Mouse (Mus musculus): ENCODE results near the gene Dxo. TPM values are rescaled to one million over a fixed set of nuclear protein-coding genes. Genes with fewer than 3 reads are reported as not detected.
"Not testable (repeated sequence)": the region's sequence is repeated elsewhere in the genome, so short reads cannot be mapped to it uniquely, and the experiment has no call there.

Gene Dxo
- polyA plus RNA-seq (2012; fragmentation: generic; extraction: Trizol): 25.7 TPM

DNA sequence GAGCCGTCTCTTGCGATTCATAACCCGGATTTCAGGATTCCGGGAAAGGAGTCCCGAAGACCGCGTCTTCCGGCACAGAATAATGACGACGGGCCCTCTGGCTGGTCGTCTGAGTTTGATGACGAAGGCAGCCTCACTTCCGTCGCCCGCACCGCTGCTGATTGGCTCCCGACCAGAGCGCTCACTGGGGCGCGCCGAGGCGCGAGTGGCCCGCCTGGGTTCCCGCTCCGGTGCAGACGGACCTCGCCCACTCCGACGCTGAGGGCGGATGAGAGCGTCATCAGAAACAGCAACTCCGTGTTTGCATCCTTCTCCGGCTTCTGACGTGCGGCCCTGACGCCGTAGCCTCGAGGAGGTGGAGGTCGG is at the start of gene Dxo, which contains the start of gene Stk19:
Gene Dxo, plus strand, starts transcription at position 164 of the 366 bp plus-strand sequence.
Gene Stk19, minus strand, starts transcription at position 90 of the 366 bp plus-strand sequence.
- no peaks in the 10 kb centered on the region for H3K27me3 ChIP-seq (ENCODE audit: control insufficient read depth, insufficient read depth, insufficient read length)
- TF ChIP-seq POLR2AphosphoS2 (IDR thresholded peaks at IDR 0.05; ENCODE audit: insufficient read length, low read depth) (peak; percentile 92), MAX (IDR thresholded peaks at IDR 0.05; ENCODE audit: low read depth) (no peak), POLR2A (IDR thresholded peaks at IDR 0.05; ENCODE audit: insufficient read length, low read depth) (peak; percentile 92), TCF3 (IDR thresholded peaks at IDR 0.05; ENCODE audit: insufficient read length, low read depth) (no peak), SRF (IDR thresholded peaks at IDR 0.05; ENCODE audit: control insufficient read depth, insufficient read length, low read depth) (peak; percentile 83), E2F4 (IDR thresholded peaks at IDR 0.05; ENCODE audit: insufficient read depth) (peak; percentile 75)
- H3K4me2 ChIP-seq (ENCODE audit: low read depth): peak within 1 kb of the TSS; percentile 95
- peaks cover 3% of the 10 kb centered on the region for H3K36me3 ChIP-seq (ENCODE audit: control insufficient read depth, insufficient read depth)
- H3ac ChIP-seq (ENCODE audit: control insufficient read depth, insufficient read length): peak within 1 kb of the TSS; percentile 12
- H3K4me3 ChIP-seq: peak within 1 kb of the TSS; percentile 96
- peaks cover 33% of the 10 kb centered on the region for H3K79me2 ChIP-seq (ENCODE audit: control insufficient read depth, insufficient read depth)

DNA sequence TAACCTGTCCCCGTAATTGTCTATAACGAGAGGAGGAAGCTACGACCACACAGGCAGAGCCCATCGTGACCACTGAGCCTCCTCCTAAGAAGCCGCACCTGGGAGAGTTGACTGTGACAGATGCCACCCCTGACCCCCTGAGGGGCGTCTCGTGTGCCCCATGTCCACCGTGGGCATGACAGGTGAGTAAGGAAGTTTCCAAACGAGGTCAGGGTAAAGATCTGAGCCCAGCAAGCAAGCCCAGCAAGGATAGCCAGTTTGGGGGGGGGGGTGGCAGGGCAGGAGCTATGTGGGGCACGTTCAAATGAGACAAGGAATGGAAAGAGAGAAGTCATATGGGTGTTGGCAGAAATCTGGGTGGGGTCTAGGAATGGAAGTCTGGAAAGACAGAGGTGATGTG is 41.8 kb upstream of the Dxo start:
- no peak overlapping the region for H3ac ChIP-seq (ENCODE audit: control insufficient read depth, insufficient read length)
- no peaks in the 10 kb centered on the region for H3K79me2 ChIP-seq (ENCODE audit: control insufficient read depth, insufficient read depth)
- no peak overlapping the region for H3K4me2 ChIP-seq (ENCODE audit: low read depth)
- TF ChIP-seq POLR2A (IDR thresholded peaks at IDR 0.05; ENCODE audit: insufficient read length, low read depth): no peak
- TF ChIP-seq CEBPB (IDR thresholded peaks at IDR 0.05; ENCODE audit: insufficient read depth, poor library complexity, severe bottlenecking): no peak
- no peak for TF ChIP-seq TCF3 (IDR thresholded peaks at IDR 0.05; ENCODE audit: insufficient read length, low read depth)
- no peak for TF ChIP-seq MYOD1 (IDR thresholded peaks at IDR 0.05; ENCODE audit: control insufficient read depth in 1 of 3, insufficient read length in 2 of 3, low read depth in 2 of 3)
- TF ChIP-seq USF1 (IDR thresholded peaks at IDR 0.05; ENCODE audit: low read depth): no peak
- TF ChIP-seq MYOG (IDR thresholded peaks at IDR 0.05; ENCODE audit: control insufficient read depth in 1 of 3, insufficient read depth in 1 of 3, insufficient read length in 2 of 3, low read depth in 2 of 3): no peak
- TF ChIP-seq POLR2AphosphoS2 (IDR thresholded peaks at IDR 0.05; ENCODE audit: insufficient read length, low read depth): no peak
- TF ChIP-seq TCF12 (IDR thresholded peaks at IDR 0.05; ENCODE audit: insufficient read depth, poor library complexity, severe bottlenecking): no peak
- TF ChIP-seq SRF (IDR thresholded peaks at IDR 0.05; ENCODE audit: control insufficient read depth, insufficient read length, low read depth): no peak
- no peak for TF ChIP-seq E2F4 (IDR thresholded peaks at IDR 0.05; ENCODE audit: insufficient read depth)
- no peak for TF ChIP-seq MAX (IDR thresholded peaks at IDR 0.05; ENCODE audit: low read depth)
- no peak for TF ChIP-seq REST (IDR thresholded peaks at IDR 0.05; ENCODE audit: insufficient read depth, insufficient read length)
- no peak overlapping the region for H3K4me3 ChIP-seq
- no peaks in the 10 kb centered on the region for H3K36me3 ChIP-seq (ENCODE audit: control insufficient read depth, insufficient read depth)
- H3K27me3 ChIP-seq (ENCODE audit: control insufficient read depth, insufficient read depth, insufficient read length): peaks cover 9% of the 10 kb centered on the region

DNA sequence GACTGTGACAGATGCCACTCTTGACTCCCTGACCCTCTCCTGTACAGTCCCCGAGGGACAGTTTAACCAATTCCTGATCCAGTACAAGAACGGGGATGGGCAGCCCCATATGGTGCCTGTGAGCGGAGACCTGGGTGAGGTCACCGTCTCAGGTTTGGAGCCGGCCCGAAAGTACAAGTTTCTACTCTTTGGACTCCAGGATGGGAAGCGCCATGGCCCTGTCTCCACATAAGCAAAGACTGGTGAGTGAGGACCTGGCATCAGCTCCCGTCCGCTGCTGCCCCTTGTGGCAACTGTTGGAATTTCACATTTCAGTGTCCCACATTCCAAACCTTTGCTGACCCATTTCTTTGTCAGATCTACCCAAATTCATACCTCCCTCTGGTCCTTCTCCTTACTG is 41.2 kb upstream of the Dxo start:
- Histone ChIP-seq H3K4me2 (ENCODE audit: low read depth) (no peak overlapping the region), H3K79me2 (ENCODE audit: control insufficient read depth, insufficient read depth) (no peaks in the 10 kb centered on the region), H3ac (ENCODE audit: control insufficient read depth, insufficient read length) (no peak overlapping the region), H3K36me3 (ENCODE audit: control insufficient read depth, insufficient read depth) (no peaks in the 10 kb centered on the region), H3K27me3 (ENCODE audit: control insufficient read depth, insufficient read depth, insufficient read length) (peaks cover 9% of the 10 kb centered on the region), H3K4me3 (no peak overlapping the region)
- TF ChIP-seq E2F4 (IDR thresholded peaks at IDR 0.05; ENCODE audit: insufficient read depth) (no peak), TCF12 (IDR thresholded peaks at IDR 0.05; ENCODE audit: insufficient read depth, poor library complexity, severe bottlenecking) (no peak), MYOG (IDR thresholded peaks at IDR 0.05; ENCODE audit: control insufficient read depth in 1 of 3, insufficient read depth in 1 of 3, insufficient read length in 2 of 3, low read depth in 2 of 3) (no peak), CEBPB (IDR thresholded peaks at IDR 0.05; ENCODE audit: insufficient read depth, poor library complexity, severe bottlenecking) (no peak), POLR2AphosphoS2 (IDR thresholded peaks at IDR 0.05; ENCODE audit: insufficient read length, low read depth) (no peak), USF1 (IDR thresholded peaks at IDR 0.05; ENCODE audit: low read depth) (no peak), REST (IDR thresholded peaks at IDR 0.05; ENCODE audit: insufficient read depth, insufficient read length) (no peak), MYOD1 (IDR thresholded peaks at IDR 0.05; ENCODE audit: control insufficient read depth in 1 of 3, insufficient read length in 2 of 3, low read depth in 2 of 3) (no peak), MAX (IDR thresholded peaks at IDR 0.05; ENCODE audit: low read depth) (no peak), SRF (IDR thresholded peaks at IDR 0.05; ENCODE audit: control insufficient read depth, insufficient read length, low read depth) (no peak), POLR2A (IDR thresholded peaks at IDR 0.05; ENCODE audit: insufficient read length, low read depth) (no peak), TCF3 (IDR thresholded peaks at IDR 0.05; ENCODE audit: insufficient read length, low read depth) (no peak)

DNA sequence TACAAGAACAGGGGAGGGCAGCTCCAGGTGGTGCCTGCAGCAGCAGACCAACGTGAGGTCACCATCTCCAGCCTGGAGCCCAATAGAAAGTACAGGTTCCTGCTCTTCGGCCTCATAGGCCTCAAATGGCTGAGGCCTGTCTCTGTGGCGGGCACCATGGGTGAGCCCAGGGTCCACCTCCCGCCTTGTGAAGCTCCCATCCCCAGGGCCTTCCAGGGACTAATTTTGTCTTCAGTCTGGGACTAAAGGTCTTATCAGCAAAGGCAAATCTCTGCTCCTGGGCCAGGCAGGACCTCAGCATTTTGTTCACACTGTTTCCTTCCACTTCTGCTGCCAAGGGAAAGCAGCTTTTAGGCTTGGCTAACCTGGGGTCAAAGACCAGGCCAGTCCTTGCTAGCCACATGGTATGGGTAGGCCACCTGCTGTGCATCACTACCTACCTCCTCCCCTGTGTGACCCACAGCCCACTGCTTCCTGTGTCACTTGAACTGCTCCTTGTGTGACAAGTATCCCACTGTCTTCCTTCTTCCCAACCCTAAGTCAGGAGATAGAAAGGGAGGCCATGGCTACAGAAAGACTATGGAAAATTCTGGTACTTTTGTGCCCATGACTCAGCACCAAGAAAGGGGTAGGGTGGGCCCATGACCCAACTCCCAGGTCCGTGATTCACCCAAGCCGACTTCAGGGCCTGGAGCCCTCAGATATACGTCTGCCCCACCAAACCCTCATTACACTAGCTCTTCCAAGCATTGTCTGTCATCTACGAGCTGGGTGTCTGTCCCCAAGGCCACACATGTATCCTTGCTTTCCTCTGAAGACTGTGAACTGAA is 40.3 kb upstream of the Dxo start:
- TF ChIP-seq USF1 (IDR thresholded peaks at IDR 0.05; ENCODE audit: low read depth) (no peak), MAX (IDR thresholded peaks at IDR 0.05; ENCODE audit: low read depth) (no peak), CEBPB (IDR thresholded peaks at IDR 0.05; ENCODE audit: insufficient read depth, poor library complexity, severe bottlenecking) (no peak), E2F4 (IDR thresholded peaks at IDR 0.05; ENCODE audit: insufficient read depth) (no peak)
- Histone ChIP-seq H3K4me3 (no peak overlapping the region), H3K4me2 (ENCODE audit: low read depth) (no peak overlapping the region), H3K27me3 (ENCODE audit: control insufficient read depth, insufficient read depth, insufficient read length) (peaks cover 10% of the 10 kb centered on the region), H3K79me2 (ENCODE audit: control insufficient read depth, insufficient read depth) (no peaks in the 10 kb centered on the region), H3K36me3 (ENCODE audit: control insufficient read depth, insufficient read depth) (no peaks in the 10 kb centered on the region), H3ac (ENCODE audit: control insufficient read depth, insufficient read length) (no peak overlapping the region)

DNA sequence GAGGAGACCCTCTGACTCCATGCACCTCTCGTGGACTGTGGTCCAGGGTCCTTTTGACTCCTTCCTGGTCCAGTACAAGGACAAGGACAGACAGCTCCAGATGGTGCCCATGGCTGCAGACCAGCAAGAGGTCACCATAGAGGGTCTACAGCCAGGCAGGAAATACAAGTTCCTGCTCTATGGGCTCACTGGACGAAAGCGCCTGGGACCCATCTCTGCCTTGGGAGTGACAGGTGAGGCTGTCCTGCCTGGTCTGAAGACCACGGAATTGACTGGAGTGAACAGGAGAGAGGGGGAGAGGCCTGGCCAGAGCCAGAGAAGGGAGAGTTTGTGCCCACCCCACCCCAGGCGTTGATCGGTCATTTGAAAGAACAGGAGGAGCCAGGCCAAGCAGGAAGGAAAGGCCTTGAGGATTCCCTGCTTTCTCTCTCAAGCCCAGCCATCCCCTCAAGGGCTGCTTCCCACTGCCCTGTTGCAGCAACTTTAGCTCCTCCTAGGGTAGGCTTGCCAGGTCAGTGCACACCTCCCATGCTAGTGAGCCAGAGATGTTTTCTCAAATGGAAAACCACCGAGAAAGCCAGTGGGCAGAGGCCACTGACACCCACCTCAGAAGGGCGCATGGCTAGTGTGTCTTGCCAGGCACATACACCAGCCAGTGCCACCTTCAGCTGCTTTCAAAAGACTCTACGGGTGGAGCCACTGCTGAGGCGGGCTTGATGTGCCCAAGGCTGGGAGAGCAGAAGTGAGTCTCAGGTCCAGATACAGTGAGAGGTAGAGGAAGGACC is 39.4 kb upstream of the Dxo start:
- H3K79me2 ChIP-seq (ENCODE audit: control insufficient read depth, insufficient read depth); H3K4me2 ChIP-seq (ENCODE audit: low read depth); H3K36me3 ChIP-seq (ENCODE audit: control insufficient read depth, insufficient read depth); H3ac ChIP-seq (ENCODE audit: control insufficient read depth, insufficient read length); H3K4me3 ChIP-seq: not testable (repeated sequence)
- H3K27me3 ChIP-seq (ENCODE audit: control insufficient read depth, insufficient read depth, insufficient read length): peaks cover 17% of the 10 kb centered on the region

DNA sequence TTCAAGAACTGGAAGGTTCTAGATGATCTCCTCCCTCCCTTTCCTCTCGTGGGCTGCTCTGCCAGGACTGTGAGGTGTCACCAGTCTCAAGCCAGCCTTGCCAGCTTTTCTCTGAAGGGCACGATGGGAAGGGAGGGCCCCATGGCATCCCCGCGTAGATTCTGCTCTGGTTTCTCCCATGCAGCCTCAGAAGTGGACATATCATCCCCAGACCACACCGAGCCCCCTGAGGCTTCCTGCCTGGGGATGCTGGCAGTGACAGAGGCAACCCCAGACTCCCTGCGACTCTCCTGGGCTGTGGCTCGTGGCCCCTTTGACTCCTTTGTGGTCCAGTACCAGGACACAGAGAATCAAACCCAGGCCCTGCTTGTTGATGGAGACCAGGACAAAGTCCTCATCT is 38.7 kb upstream of the Dxo start:
- not testable (repeated sequence) for H3K4me3 ChIP-seq; H3ac ChIP-seq (ENCODE audit: control insufficient read depth, insufficient read length); H3K79me2 ChIP-seq (ENCODE audit: control insufficient read depth, insufficient read depth); H3K36me3 ChIP-seq (ENCODE audit: control insufficient read depth, insufficient read depth); H3K4me2 ChIP-seq (ENCODE audit: low read depth)
- H3K27me3 ChIP-seq (ENCODE audit: control insufficient read depth, insufficient read depth, insufficient read length): peaks cover 20% of the 10 kb centered on the region
